ENCODE assay signal across 9 mouse cellular contexts in genomic region chr11:102486733-102487386, GRCm38 (mm10). TPM values are rescaled to one million over a fixed set of nuclear protein-coding genes. Genes with fewer than 3 reads are reported as not detected.
DNase-seq lines count a peak whose midpoint lies in the region; ATAC-seq and TF ChIP-seq lines count a peak whose summit lies in the region.
"Had no signal": no experiment of that assay in that cellular context is flagged by ENCODE, and none has a peak within 500 bp of the region (broad histone marks: within the 10 kb centered on the region; RNA-seq: fewer than 3 reads in every experiment).

No protein-coding gene starts in this region.

- peak; percentile 68 for TF ChIP-seq CTCF in E14TG2a.4 (conservative IDR thresholded peaks at IDR 0.05; ENCODE audit: low read length)
- peak; percentile 80 for TF ChIP-seq CTCF in heart, postnatal 0 days (IDR thresholded peaks at IDR 0.05; ENCODE audit: low read depth)

- TF ChIP-seq EP300 in heart, postnatal 0 days (IDR thresholded peaks at IDR 0.05; ENCODE audit: low read depth): no peak

- no peak overlapping the region for H3K4me2 ChIP-seq in hindbrain, embryonic 12.5 days (replicated peaks)
- H3K4me2 ChIP-seq in heart, postnatal 0 days (ENCODE audit: low read depth, low read length): no peak overlapping the region

- H3K9ac ChIP-seq in hindbrain, embryonic 12.5 days: no peak overlapping the region
- H3K9ac ChIP-seq in heart, postnatal 0 days (replicated peaks; ENCODE audit: low read depth, low read length): no peak overlapping the region

- no peak overlapping the region for H3K27ac ChIP-seq in hindbrain, embryonic 10.5 days
- no peak overlapping the region for H3K27ac ChIP-seq in hindbrain, embryonic 12.5 days
- H3K27ac ChIP-seq in heart, postnatal 0 days (ENCODE audit: low read depth): no peak overlapping the region
- no peak overlapping the region for H3K27ac ChIP-seq in midbrain, embryonic 10.5 days (replicated peaks)

- 74% methylated on average over 11 of the region's 11 CpGs for whole genome bisulfite sequencing in hindbrain, embryonic 10.5 days
- WGBS in hindbrain, embryonic 12.5 days: 76% methylated on average over 11 of the region's 11 CpGs
- WGBS in heart, postnatal 0 days: 59% methylated on average over 11 of the region's 11 CpGs
- WGBS in midbrain, embryonic 10.5 days: 71% methylated on average over 11 of the region's 11 CpGs

- DNase-seq in hindbrain, embryonic 10.5 days (ENCODE audit: low spot score): peak; percentile 53
- DNase-seq in brain, embryonic 18.5 days (ENCODE audit: low read depth, low spot score): peak; percentile 55
- peak; percentile 77 for DNase-seq in heart, postnatal 0 days (ENCODE audit: low spot score)
- peak; percentile 54 to 57 for DNase-seq in left cerebral cortex, postnatal 14 days (ENCODE audit: low spot score in 2 of 2)
- peak; percentile 38 for DNase-seq in midbrain, embryonic 10.5 days (ENCODE audit: low spot score)

- ATAC-seq in hindbrain, embryonic 12.5 days (ENCODE audit: low FRiP score): no peak
- peak; percentile 82 for ATAC-seq in heart, postnatal 0 days (ENCODE audit: insufficient read depth, low read depth)
- ATAC-seq in monocyte, adult 5-6 weeks (replicated peaks; ENCODE audit: insufficient number of reproducible peaks, low FRiP score, low TSS enrichment, poor library complexity, severe bottlenecking): no peak; the same call in 1 of the 2 replicates

- H3K27me3 ChIP-seq in hindbrain, embryonic 10.5 days (ENCODE audit: insufficient read depth, poor library complexity, severe bottlenecking): no peaks in the 10 kb centered on the region
- H3K27me3 ChIP-seq in hindbrain, embryonic 12.5 days: no peaks in the 10 kb centered on the region
- H3K27me3 ChIP-seq in E14TG2a.4 (ENCODE audit: insufficient read depth, low read length): no peaks in the 10 kb centered on the region
- no peaks in the 10 kb centered on the region for H3K27me3 ChIP-seq in heart, postnatal 0 days (ENCODE audit: control insufficient read depth, insufficient read depth, low read length)
- no peaks in the 10 kb centered on the region for H3K27me3 ChIP-seq in midbrain, embryonic 10.5 days (ENCODE audit: low read depth, poor library complexity, severe bottlenecking)

- no peaks in the 10 kb centered on the region for H3K9me3 ChIP-seq in hindbrain, embryonic 10.5 days
- no peaks in the 10 kb centered on the region for H3K9me3 ChIP-seq in hindbrain, embryonic 12.5 days (replicated peaks)
- no peaks in the 10 kb centered on the region for H3K9me3 ChIP-seq in E14TG2a.4 (ENCODE audit: low read length)
- H3K9me3 ChIP-seq in heart, postnatal 0 days (replicated peaks; ENCODE audit: control insufficient read depth, low read length): no peaks in the 10 kb centered on the region
- no peaks in the 10 kb centered on the region for H3K9me3 ChIP-seq in midbrain, embryonic 10.5 days (replicated peaks)

- H3K4me1 ChIP-seq in hindbrain, embryonic 10.5 days (replicated peaks): no peaks in the 10 kb centered on the region
- H3K4me1 ChIP-seq in hindbrain, embryonic 12.5 days: no peaks in the 10 kb centered on the region
- H3K4me1 ChIP-seq in E14TG2a.4 (replicated peaks; ENCODE audit: low read depth, low read length): no peaks in the 10 kb centered on the region; the same call in 1 of the 2 replicates
- no peaks in the 10 kb centered on the region for H3K4me1 ChIP-seq in heart, postnatal 0 days (ENCODE audit: control insufficient read depth, insufficient read depth)
- no peaks in the 10 kb centered on the region for H3K4me1 ChIP-seq in midbrain, embryonic 10.5 days

- no peak overlapping the region for H3K4me3 ChIP-seq in hindbrain, embryonic 10.5 days
- H3K4me3 ChIP-seq in hindbrain, embryonic 12.5 days: no peak overlapping the region
- H3K4me3 ChIP-seq in E14TG2a.4 (replicated peaks; ENCODE audit: low read length): no peak overlapping the region
- no peak overlapping the region for H3K4me3 ChIP-seq in heart, postnatal 0 days (ENCODE audit: low read depth, low read length)
- no peak overlapping the region for H3K4me3 ChIP-seq in midbrain, embryonic 10.5 days

- H3K36me3 ChIP-seq in hindbrain, embryonic 10.5 days: peaks cover 64% of the 10 kb centered on the region
- H3K36me3 ChIP-seq in hindbrain, embryonic 12.5 days: peaks cover 28% of the 10 kb centered on the region
- peaks cover 73% of the 10 kb centered on the region for H3K36me3 ChIP-seq in E14TG2a.4 (ENCODE audit: insufficient read depth, low read length)
- H3K36me3 ChIP-seq in heart, postnatal 0 days (replicated peaks; ENCODE audit: control insufficient read depth, insufficient read depth, low read length): peaks cover 38% of the 10 kb centered on the region
- H3K36me3 ChIP-seq in midbrain, embryonic 10.5 days: peaks cover 73% of the 10 kb centered on the region

- intact Hi-C loops in left cerebral cortex, postnatal 14 days (cut with DNase I): loop anchor here (5.0 kb wide), 2 partner anchors 70 to 165 kb away; partner anchors contain the start of gene Gpatch8

RNA-seq across cellular contexts. Expression of gene Itga2b, which starts 16.9 kb away (rescaled TPM):
- 5.6 and 8.3 TPM in 2 replicates for polyA plus RNA-seq in hindbrain, embryonic 10.5 days (2016; fragmentation: Nextera tagmentation; extraction: Ambion mirVana)
- polyA plus RNA-seq in hindbrain, embryonic 12.5 days (2016; fragmentation: Nextera tagmentation; extraction: Ambion mirVana): 7.1 and 8.5 TPM in 2 replicates
- 4.3 and 4.8 TPM in 2 replicates for total RNA-seq in heart, postnatal 0 days (2014; rRNA removed; ENCODE audit: low replicate concordance)
- 5.4 and 5.6 TPM in 2 replicates for polyA plus RNA-seq in heart, postnatal 0 days (2015; fragmentation: Nextera tagmentation; extraction: Ambion mirVana)
- total RNA-seq in left cerebral cortex, postnatal 14 days (2021): 1 to 10 TPM; 2.0 to 3.6 TPM
- 5.8 and 6.9 TPM in 2 replicates for polyA plus RNA-seq in midbrain, embryonic 10.5 days (2016; fragmentation: Nextera tagmentation; extraction: Ambion mirVana)
- total RNA-seq in monocyte, adult 5-6 weeks (2017): 50.3 to 142 TPM (median 82.3 TPM) in 3 replicates

RNA-seq across cellular contexts. Expression of gene Fam171a2, which starts 39.4 kb away (rescaled TPM):
- polyA plus RNA-seq in hindbrain, embryonic 10.5 days (2016; fragmentation: Nextera tagmentation; extraction: Ambion mirVana): 5.2 and 8.3 TPM in 2 replicates
- 21.5 and 22.8 TPM in 2 replicates for polyA plus RNA-seq in hindbrain, embryonic 12.5 days (2016; fragmentation: Nextera tagmentation; extraction: Ambion mirVana)
- 40.8 and 58.6 TPM in 2 replicates for total RNA-seq in heart, postnatal 0 days (2014; rRNA removed; ENCODE audit: low replicate concordance)
- polyA plus RNA-seq in heart, postnatal 0 days (2015; fragmentation: Nextera tagmentation; extraction: Ambion mirVana): 1.7 and 1.8 TPM in 2 replicates
- total RNA-seq in left cerebral cortex, postnatal 14 days (2021): 100 to 1,000 TPM in 1 of 2 experiments, 10 to 100 TPM in 1; 97.3 to 111 TPM
- 3.0 and 4.0 TPM in 2 replicates for polyA plus RNA-seq in midbrain, embryonic 10.5 days (2016; fragmentation: Nextera tagmentation; extraction: Ambion mirVana)
- not detected in 3 replicates for total RNA-seq in monocyte, adult 5-6 weeks (2017)
- total RNA-seq: neutrophil, adult 5-6 weeks had no signal

RNA-seq across cellular contexts. Expression of gene Grn, which starts 56.7 kb away (rescaled TPM):
- 76.8 and 88.9 TPM in 2 replicates for polyA plus RNA-seq in hindbrain, embryonic 10.5 days (2016; fragmentation: Nextera tagmentation; extraction: Ambion mirVana)
- polyA plus RNA-seq in hindbrain, embryonic 12.5 days (2016; fragmentation: Nextera tagmentation; extraction: Ambion mirVana): 96.9 and 101 TPM in 2 replicates
- 134 and 162 TPM in 2 replicates for total RNA-seq in heart, postnatal 0 days (2014; rRNA removed; ENCODE audit: low replicate concordance)
- polyA plus RNA-seq in heart, postnatal 0 days (2015; fragmentation: Nextera tagmentation; extraction: Ambion mirVana): 174 and 176 TPM in 2 replicates
- total RNA-seq in left cerebral cortex, postnatal 14 days (2021): 10 to 100 TPM; 74.3 to 78.5 TPM
- polyA plus RNA-seq in midbrain, embryonic 10.5 days (2016; fragmentation: Nextera tagmentation; extraction: Ambion mirVana): 63.5 and 77.1 TPM in 2 replicates
- 62.3 to 97.9 TPM (median 97.8 TPM) in 3 replicates for total RNA-seq in monocyte, adult 5-6 weeks (2017)
